Mouse (Mus musculus): Measurements from ENCODE around the gene Adam11.

GRCm38 (mm10) chr11:102739278-102739966, 21.8 kb upstream of the Adam11 start:
- TF ChIP-seq CTCF (IDR thresholded peaks at IDR 0.05; ENCODE audit: low read depth), result peak; percentile 71
- TF ChIP-seq EP300 (IDR thresholded peaks at IDR 0.05; ENCODE audit: low read depth), result no peak
